Comparison of ENCODE assay signal across 24 mouse cellular contexts in genomic region chr11:28851645-28852044, GRCm38 (mm10). TPM values are rescaled to one million over a fixed set of nuclear protein-coding genes. Genes with fewer than 3 reads are reported as not detected.
"Had no signal": no experiment of that assay in that cellular context is flagged by ENCODE, and none has a peak within 500 bp of the region (broad histone marks: within the 10 kb centered on the region; RNA-seq: fewer than 3 reads in every experiment).

No protein-coding gene starts in this region.

- H3K27ac ChIP-seq: heart, embryonic 10.5 days; hindbrain, embryonic 13.5 days; hindbrain, embryonic 15.5 days; hindbrain, postnatal 0 days; kidney, embryonic 15.5 days; kidney, postnatal 0 days; left cerebral cortex, adult 2 months; limb, embryonic 10.5 days; limb, embryonic 12.5 days; liver, embryonic 12.5 days; liver, embryonic 14.5 days had no signal

- H3K4me1 ChIP-seq: liver, embryonic 12.5 days had no signal

- H3K4me3 ChIP-seq: heart, embryonic 10.5 days; hindbrain, embryonic 13.5 days; hindbrain, embryonic 15.5 days; kidney, embryonic 15.5 days; left cerebral cortex, adult 2 months; limb, embryonic 10.5 days; limb, embryonic 12.5 days; liver, embryonic 12.5 days had no signal

- DNase-seq: gastrocnemius, postnatal 14 days; gastrocnemius, postnatal 36 days; heart, adult 18-20 months; heart, postnatal 10 days; heart, postnatal 36 days; kidney, adult 11 months; kidney, adult 2 months; kidney, adult 9 months; kidney, postnatal 14 days; kidney, postnatal 36 days; liver had no signal

- ATAC-seq: hindbrain, postnatal 0 days; intestine, embryonic 16.5 days; liver, embryonic 12.5 days had no signal

RNA-seq across cellular contexts. Expression of gene Efemp1, which starts 1.4 kb away (rescaled TPM):
- total RNA-seq: hematopoietic stem cell, adult 5-6 weeks had no signal
